Mouse (Mus musculus) layer of hippocampus, adult 8-10 months (tissue): ENCODE results near the gene Abca1. TPM values are rescaled to one million over a fixed set of nuclear protein-coding genes. Genes with fewer than 3 reads are reported as not detected.

Source experiments
- DNase-seq, 2 experiments: peaks; one replicate each; pipeline ENCODE4 v3.0.0; 2022; ENCODE audit warnings: low spot score in 2 of 2
- total RNA-seq, 4 experiments: library from RNA; stranded (reverse); gene quantifications; 2 replicates each; pipeline ENCODE4 v1.2.4; 2022

Gene Abca1
- total RNA-seq, 4 experiments from 2014 or later = 23.5 to 37.9 (median 28.2) TPM

DNA sequence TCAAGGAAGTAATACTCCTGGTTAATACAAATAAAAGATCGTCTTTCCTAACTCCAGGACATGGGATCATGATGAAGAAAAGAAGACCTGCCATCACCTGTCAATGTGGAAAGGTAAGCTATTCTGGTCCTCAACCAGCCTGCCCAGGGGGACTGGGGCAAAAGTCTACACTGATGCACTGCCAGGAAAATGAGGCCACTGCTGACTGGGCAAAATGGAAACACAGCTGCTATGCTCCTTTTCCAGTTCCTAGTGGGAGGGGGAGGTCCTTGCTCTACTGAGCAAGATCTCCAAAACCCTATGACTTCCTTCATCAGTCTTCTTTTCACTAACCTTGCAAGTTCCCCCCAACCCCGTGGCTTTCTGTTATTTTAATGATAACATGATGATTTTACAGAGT is 73.1 kb downstream of the Abca1 start:
- no peak for DNase-seq

DNA sequence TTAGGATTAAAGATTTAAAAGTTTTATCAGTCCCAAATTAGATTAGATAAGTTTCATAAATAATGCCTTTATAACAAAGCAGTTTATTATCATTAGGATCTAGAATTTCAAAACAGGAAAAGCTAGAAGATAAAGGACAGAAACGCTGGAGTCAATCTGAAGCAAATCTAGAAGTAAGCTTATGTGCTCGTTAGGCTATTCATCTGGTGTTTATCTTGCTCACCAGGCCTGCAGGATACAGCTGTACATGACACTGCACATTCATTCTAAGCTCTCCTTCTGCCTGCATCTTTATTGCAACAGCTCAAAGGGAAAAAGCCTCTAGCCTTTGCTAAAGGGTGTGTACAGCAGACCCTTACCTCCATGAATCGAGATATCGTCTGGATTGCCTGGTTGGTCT is 74.1 kb downstream of the Abca1 start:
- no peak for DNase-seq

DNA sequence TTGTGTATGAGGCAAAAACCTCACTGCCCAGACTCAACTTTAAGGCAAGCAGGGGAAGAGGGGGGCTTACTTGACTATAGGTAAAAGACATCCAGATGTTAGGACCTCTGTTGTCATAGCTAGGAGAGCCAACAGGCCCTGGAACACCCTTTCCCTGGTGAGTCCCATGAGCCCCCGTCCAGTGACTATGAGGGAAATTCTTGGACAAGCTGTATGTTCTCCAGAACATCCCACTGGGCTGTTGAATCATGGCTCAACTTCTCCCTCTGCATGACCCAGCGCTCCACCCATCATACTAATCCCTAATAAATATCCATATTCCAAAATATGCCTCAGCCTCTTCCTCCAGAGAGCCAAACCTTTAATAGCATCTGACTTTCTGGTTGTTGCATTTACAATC is 76.6 kb downstream of the Abca1 start:
- DNase-seq = no peak

DNA sequence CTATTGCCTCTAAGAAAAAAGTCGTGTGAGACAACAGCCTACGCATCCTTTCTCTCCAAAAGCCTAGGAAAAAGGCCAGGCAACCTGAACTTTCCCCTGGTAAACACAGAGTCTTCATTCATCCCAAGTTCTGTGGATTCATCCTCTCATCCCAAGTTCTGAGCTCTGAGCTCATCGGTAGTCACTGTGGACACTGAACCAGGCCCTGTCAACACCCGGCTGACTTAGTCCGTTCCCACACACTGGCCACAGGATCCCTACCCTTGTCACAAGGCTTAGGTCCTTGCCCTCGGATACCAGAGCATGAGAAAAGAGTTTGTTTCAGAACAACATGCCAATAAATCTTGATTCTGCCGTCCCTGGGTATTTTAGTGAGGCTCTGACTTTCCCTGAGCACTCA is 77.2 kb downstream of the Abca1 start:
- no peak for DNase-seq

DNA sequence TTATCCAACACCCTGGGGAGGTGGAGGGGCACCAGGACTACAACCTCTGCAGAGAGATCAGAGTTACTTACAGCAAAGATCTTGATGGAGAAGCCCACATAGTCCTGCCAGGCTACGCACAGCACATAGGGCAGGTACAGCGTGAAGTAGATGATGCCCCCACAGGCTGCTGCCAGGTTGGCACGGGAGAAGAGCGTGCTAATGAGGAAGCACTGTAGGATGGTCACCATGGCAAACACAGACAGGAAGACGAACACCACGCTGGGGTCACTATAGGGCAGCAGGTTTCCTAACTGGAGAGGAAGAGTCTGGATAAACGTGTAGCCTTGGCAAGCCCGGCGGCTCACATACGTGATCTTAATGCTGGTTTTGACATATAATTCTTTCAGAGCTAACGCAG is 77.8 kb downstream of the Abca1 start:
- DNase-seq = no peak

DNA sequence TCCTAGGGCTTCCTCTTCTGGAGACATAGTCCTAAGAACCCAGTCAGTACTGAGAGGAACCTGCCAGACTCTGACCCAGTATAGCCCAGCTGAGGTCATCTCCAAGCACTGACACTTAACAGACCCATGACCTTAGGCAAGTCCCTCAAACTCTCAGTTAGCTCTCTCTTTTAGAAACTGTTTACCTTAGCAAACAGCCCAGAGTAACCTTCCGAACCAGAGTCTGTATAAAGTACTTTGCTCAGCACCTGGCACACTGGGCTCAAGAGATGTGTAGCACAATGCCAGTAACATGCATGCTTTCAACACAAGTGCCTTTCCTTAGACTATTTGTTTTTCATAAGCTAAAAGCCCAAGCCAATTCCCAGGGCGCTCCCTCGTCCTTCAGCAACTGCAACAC is 79.4 kb downstream of the Abca1 start:
- DNase-seq = no peak

DNA sequence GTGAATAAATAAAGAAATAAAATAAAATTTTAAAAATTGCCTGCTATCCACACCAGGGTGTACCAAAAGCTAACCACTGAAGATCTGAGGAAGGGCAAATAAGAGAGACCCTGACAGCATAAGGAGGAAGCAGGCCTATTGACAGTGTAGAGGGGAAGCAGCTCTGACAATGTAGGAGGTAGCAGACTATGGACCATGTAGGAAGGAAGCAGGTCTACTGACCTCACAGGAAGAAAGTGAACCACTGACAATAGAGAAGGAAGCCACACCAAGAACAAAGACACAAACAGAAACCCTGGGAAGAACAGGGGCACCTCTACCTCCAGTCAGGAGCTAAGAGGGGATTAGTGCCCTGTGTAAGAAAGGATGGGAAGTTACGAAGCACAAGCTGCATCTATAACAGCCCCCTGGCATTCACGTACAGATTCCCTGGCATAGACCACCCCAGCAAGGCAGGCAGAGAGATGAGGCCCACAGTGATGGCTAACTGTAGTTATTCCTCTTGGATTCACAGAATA is 80.8 kb downstream of the Abca1 start:
- DNase-seq = no peak

DNA sequence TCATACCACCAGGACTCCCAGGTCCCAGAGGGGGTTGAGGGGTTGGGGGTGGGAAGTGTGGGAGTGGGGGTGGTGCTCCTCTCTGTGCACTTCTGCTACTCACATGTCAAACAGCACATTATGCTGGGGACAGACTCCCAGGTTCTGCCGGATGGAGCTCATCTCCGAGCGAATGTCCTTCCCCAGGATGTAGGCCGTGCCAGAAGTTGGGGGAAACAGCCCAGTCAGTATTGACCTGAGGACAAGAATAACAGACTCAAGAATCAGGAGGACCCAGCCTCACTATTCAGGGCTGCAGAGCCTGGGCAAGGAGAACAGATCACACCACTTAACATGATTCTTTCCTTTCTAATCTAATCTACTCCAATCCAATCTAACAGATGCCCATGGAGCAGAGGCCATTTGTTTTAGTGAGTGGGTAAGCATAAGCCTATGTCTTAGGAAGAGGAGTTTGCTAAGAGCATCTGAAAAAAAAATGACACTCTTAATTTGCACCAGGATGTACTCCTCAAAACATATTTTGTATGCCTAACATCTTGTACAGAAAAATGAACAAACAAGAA is 82.8 kb downstream of the Abca1 start:
- DNase-seq = no peak

DNA sequence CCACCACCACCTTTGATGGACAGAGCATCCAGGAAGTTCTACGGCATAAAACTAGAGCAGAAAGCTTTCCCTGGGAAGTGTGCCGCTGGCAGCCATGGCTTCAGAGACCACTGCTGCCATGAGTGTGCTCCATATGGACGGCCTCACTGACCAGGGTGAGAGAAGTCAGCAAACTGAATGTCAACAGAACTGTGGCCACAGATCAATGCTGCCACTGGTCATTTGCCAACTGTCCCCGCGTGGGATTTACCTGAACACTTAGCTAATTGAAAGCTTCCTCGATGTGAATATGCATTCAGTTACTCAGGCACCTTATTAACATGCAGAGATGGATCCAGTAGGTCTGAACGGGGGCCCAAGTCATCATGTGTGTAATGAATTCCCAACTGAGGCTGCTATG is 86.7 kb downstream of the Abca1 start:
- no peak for DNase-seq

DNA sequence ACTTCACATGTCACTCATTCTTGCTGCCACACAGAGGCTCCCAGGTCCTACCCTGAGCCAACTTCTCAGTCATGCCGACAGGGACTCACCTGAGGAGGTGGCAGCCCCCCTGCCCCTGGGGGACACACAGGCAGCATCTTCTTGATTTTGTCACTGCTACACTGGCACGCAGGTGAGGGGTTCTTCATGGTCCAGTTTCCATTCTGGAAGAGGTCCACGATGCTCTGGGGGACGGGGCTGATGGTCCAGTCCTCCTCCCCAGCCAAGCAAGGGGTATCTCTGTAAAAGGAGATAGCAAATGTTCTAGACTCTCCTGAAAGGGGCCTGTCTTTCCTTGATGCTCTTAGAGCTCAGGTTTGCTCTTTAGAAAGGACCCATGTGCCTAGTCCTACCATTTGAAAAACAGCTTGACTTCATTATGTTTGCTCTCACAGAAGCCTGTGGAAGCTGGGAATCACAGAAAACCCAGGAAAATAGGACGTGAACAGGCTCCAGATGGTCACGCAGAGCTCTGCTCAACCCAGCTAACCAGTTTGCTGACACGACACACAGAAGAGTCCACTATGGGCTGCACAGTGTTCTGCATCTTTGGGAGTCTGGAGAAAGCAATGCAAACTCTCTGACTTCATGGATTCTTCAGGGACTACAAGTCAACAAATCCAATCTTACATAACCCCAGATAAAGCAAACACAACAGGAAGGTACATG is 97.2 kb downstream of the Abca1 start:
- no peak for DNase-seq

DNA sequence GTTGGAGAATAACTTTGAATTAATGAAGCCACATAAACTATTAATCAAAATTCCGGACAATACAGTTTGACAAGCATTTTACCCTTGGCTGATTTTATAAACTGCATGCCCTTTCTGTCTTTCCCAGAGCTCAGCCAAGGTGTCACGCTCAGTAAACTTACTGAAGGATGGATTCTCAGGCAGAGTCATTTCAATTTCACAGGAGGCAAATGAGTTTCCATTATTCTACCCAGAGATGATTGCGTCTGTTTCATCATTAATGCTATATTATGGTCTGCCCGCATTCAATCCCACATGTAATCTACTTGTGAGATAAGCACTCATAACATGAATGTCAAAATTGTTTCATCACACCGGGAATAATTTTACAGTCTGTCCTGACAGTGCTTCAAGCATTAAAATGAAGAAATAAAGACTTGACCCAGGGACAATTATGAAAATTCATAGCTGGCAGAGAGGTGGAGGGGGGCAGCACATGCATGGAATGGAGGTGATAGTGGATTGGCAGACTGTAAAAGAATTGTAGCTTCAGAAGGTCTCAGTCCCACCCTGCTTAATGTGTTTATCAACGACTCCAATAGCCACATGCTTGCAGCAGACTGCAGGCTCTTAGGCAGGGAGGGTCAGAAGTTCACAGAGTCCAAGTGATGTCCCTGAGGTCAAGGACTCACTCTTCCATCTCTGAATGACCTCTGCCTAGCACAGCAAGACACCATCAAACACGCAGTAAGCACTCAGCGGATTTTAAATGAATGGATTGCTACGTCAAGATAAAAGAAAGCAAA is 113.3 kb downstream of the Abca1 start:
- DNase-seq = no peak

DNA sequence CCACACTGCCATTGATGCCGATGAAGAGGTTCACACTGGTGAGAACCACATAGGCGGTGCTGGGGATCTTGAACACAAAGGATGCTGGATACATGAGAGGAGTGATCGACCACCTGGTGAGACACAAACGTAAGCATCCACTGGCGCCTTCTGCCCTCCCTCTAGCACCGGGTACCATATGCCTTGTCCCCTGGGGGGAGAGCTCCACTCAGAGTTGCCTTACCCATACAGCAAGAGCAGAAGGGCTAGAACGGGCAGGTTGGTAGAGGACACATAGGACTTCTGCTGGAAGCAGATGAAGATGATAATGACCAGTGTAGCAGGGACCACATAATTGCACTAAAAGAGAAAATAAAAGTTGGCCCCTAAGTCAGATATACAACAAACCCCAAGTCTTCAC is 113.9 kb downstream of the Abca1 start:
- DNase-seq = no peak

DNA sequence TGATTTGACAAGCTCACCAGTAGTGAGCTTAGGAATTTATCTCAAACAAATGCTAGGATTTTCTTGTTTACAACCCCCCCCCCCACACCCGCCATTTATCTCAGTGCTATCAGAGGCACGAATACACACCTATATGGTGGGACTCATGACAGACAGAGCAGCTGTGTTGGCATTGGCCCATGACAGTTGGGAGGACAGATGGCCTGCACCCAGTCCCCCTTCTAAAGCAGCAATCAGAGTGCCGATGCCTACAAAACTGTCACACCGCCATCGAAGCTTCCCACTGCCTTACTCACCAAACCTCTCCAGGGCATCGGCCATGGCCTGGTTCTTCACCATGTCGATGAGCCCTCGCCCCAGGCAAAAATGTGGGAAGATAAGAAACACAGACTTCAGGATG is 115.9 kb downstream of the Abca1 start:
- DNase-seq = peak in 1 of 2 experiments; percentile 48

DNA sequence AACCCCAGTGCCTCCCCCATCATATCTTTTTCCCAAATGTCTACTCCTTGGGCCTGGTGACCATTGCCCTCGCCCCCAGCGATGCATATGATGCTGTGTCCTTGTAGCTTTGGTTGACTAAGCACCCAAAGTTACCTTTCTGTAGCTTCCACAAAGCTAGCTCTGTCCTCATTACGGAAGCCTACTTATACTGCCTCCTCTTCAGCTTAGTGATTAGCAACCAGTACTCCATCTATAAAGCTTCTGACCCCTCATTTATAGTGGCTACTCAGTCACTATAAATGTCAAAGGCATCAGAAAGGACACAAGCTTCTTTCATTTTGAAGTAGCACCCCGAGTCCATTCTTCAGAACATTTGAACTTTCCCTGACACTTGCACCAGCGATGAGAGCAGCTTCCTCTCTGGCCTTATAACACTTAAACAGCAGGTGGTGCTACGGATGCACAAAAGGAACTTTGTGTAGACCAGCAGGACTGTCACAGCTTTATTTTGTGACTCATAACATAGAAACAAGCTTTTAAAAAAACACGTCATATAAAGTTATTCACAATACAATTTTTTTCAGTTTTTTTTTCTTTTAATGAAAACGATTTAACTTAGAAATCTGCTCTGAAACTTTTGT is 129.3 kb downstream of the Abca1 start:
- peak in 1 of 2 experiments; percentile 23 for DNase-seq

DNA sequence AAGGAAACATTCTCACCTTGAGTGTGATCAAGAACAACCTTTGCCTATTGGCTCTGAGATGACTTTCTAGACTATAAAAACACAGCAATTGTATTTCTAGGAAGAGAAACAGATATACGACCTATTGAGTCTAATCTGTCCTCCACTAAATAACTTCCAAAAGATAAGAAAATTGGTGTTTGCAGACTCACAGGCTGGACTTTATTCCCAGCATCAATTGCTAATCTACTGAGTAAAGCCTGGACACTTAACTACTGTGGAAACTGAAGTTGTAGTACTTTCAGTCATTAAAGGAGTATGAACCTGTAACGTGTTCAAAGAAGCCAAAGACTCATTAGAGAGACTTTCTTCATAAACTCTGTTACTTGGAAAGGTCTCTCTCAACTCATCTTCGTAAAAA is 131.9 kb downstream of the Abca1 start:
- no peak for DNase-seq

DNA sequence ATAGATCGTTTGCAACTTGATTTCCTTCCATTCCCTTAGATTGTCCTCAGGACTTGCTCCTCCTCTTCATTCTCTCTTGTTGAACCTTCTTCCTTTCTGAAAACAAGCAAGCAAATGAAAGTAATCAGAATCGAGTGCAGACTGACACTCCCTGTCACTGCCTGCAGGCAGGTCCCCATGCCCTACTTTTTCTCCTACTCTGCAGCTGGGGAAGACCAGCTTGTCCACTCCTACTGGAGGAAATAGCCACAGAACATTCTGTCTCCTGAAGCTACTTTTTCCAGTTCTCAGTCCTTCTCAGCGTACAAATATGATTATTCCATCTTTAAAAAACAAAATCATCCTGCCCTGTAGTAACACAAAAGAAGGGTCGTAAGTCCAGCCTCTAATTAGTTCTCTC is 135.3 kb downstream of the Abca1 start:
- DNase-seq = no peak

DNA sequence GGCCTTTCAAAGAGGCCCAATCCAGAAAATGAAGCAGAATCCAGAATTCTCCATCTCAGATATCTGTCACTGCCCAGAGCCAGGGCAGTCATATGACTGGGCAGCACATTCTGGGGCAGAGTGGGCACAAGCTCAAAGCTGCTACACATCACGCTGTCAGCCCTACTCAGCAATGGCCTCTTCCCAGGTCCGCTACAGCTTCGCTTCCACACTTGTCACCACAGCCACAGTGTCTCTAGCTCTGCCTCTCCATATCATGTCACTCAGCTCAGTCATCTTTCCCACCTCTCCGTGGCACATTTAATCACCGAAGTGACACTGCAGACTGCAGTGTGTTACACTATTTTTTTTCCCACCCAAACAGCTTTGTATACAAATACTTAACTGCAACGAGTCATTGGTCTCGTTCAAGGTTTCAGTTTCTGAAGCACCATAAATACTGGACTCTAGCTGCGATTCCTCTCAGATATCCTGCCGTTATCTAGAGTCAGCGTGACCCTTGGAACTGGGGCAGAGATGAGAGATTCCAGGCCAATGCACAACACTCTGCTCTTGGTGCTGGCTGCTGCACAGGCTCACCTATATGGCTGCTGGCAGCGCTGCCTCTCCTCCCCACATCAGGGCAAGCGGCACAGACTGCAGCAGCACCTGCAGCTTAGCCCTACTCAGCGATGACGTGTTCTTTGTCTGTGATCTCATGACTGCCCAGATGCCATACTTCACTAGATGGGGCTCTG is 136.3 kb downstream of the Abca1 start:
- no peak for DNase-seq

DNA sequence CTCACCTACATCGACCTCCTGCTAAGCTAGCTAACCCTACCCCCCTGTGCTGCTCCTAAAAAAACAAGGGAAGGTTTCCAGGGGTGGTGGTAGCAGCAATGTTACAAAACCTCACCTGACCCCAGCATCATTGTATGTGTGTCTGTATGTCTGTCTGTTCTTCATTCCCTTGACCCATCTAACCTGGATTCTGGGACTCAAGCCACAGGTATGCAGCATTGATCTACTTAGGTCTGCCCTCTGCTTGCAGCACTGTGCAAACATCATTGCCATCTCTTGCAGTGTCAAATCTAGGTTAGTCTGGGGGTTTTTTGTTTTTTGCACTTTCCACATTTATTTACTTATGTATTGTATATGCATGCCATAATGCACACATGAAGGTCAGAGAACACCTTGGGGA is 141.3 kb downstream of the Abca1 start:
- DNase-seq = no peak

DNA sequence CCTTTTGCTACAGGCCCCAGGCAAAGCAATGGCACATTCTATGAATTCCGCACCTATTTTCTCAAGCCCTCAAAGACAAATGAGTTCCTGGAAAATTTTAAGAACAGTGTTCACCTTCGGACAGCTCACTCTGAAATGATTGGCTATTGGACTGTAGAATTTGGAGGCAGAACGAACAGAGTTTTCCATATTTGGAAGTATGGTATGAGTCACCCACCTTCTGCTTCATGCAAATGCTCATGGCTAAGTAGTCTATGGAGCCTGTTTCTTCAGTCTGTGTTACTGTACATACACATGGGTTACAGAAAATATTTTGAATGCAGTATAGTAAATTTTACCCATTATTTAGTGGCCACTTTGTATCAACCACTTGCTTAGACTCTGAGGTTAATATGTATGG is 144.7 kb downstream of the Abca1 start:
- no peak for DNase-seq

DNA sequence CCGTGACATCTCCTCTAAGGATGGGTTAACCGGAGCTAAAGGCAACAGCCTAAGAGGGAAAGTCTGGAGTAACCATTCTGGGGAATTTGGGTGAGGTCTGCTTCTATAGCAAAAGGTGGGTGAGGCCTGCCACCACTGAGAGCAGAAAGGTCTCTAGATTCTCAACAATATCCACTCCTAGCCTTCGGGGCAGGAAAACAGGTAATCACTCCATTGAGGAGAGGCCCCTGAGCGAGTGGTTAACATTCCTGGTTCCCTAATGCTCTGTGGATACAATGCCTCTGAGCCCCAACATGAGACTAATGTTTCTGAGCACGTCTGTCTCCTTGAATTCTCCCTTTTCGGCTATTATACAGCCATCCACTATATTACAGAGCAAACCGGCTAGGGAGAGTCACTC is 145.3 kb downstream of the Abca1 start:
- DNase-seq = no peak

DNA sequence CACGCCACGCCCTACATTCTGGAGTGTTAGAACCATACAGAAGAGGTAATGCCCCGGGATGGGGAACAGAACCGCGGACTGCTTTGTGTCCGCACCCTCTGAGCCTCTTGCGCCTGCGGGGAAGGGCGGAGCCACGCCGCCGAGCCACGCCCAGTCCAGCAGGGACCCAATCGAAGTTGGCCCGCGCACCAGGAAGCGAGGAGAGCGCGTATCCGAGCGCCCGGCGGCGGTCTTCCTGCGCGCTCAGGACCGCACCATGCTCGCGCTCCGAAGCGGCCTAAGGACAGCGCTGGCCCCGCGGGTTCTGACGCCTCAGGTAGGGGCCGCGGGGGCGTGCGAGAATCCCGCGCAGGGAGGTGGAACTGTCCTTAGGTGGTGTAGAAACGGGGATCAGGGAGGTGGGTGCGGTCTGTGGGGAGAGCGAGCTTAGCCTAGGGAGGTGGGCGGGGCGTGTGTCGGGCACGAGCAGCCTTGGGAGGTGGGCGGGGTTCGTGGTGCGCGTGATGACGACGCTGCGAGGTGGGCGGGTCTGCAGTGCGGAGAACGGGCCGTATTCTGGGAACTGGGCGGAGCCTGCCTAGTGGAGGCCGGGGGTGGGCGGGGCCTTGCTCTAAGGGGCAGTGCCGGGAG is 147.8 kb downstream of the Abca1 start, which contains the start of gene Nipsnap3b:
Gene Nipsnap3b, plus strand, starts transcription at position 149 of the 630 bp plus-strand sequence.
- DNase-seq = peak; percentile 92 to 93
